Mouse (Mus musculus) stomach, embryonic 16.5 days (tissue): ENCODE results near the gene Olfr632. TPM values are rescaled to one million over a fixed set of nuclear protein-coding genes. Genes with fewer than 3 reads are reported as not detected.
"Not testable (repeated sequence)": the region's sequence is repeated elsewhere in the genome, so short reads cannot be mapped to it uniquely, and the experiment has no call there.

Experiments
- ATAC-seq: fragments of 200-750 bp; cut with Nextera tagmentation; 2 replicates; pipeline ENCODE4 v1.8.0; 2017; ENCODE audit warnings: moderate number of reproducible peaks, moderate TSS enrichment; ENCODE audit not compliant: insufficient read depth, low FRiP score
- H3K27ac ChIP-seq: fragments of 300-500 bp; sonication (generic); 2 replicates; pipeline ENCODE4 v1.5.1; 2014; ENCODE audit warnings: low read length
- H3K27me3 ChIP-seq: fragments of 300-500 bp; sonication (generic); 2 replicates; pipeline ENCODE4 v1.6.1; 2014; ENCODE audit warnings: low read length, control low read depth, mixed read lengths; ENCODE audit not compliant: control insufficient read depth, insufficient read depth
- H3K36me3 ChIP-seq: fragments of 300-500 bp; sonication (generic); 2 replicates; pipeline ENCODE4 v1.6.1; 2014; ENCODE audit warnings: low read length; ENCODE audit not compliant: control insufficient read depth, insufficient read depth
- H3K4me1 ChIP-seq: fragments of 300-500 bp; sonication (generic); 2 replicates; pipeline ENCODE4 v1.6.1; 2014; ENCODE audit warnings: low read length, control low read depth, mixed read lengths; ENCODE audit not compliant: control insufficient read depth, insufficient read depth
- H3K4me2 ChIP-seq: fragments of 300-500 bp; sonication (generic); 2 replicates; pipeline ENCODE4 v1.6.1; 2014; ENCODE audit warnings: low read depth, low read length, mixed read lengths
- H3K4me3 ChIP-seq: fragments of 300-500 bp; sonication (generic); replicated peaks from 2 replicates; pipeline ENCODE4 v1.5.1; 2014; ENCODE audit warnings: mild to moderate bottlenecking, low read length
- H3K9ac ChIP-seq: fragments of 300-500 bp; sonication (generic); 2 replicates; pipeline ENCODE4 v1.6.1; 2014; ENCODE audit warnings: low read length
- H3K9me3 ChIP-seq: fragments of 300-500 bp; sonication (generic); replicated peaks from 2 replicates; pipeline ENCODE4 v1.6.1; 2016; ENCODE audit warnings: low read length, control low read depth; ENCODE audit not compliant: control insufficient read depth
- WGBS: fragments of 180-500 bp; shearing (Covaris S2); extraction: QIAGEN DNeasy Blood & Tissue Kit; methylation state at CpG from one replicate; pipeline ENCODE4 v1.1.7; 2014; 5-methylcytosine and 5-hydroxymethylcytosine counted together
- polyA plus RNA-seq: library from polyadenylated mRNA; unstranded; fragments of >200 nt; fragmentation: Nextera tagmentation; extraction: Ambion mirVana; gene quantifications from 2 replicates; pipeline ENCODE4 v1.2.1, GENCODE M21; 2015

Gene Olfr632
- polyA plus RNA-seq, 1 experiment from 2014 or later: not detected

DNA sequence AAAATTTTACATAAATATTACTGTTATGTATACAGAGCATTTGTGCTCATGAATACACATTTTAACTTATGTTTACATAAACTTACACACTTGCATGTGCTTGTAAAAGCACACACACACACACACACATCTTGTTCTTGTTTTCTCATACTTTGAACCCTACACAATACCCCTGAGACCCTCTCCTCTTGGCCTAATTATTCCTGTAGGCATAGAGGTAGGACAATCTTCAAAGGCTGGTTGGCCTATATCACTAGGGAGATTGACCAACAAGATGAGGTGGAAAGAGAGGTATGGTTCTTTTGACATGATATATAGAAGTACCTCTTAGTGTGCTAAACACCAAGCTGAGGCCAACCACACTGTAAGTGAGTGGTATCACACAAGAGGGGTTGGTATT lies 10.0 kb downstream of the Olfr632 start, which contains the start of gene Olfr633:
Gene Olfr633, plus strand, starts transcription at position 301 of the 400 bp plus-strand sequence.
- Histone ChIP-seq H3K36me3 (no peaks in the 10 kb centered on the region), H3K4me2 (no peak within 1 kb of the TSS), H3K4me3 (no peak within 1 kb of the TSS), H3K27ac (no peak within 1 kb of the TSS), H3K27me3 (no peaks in the 10 kb centered on the region), H3K9me3 (no peaks in the 10 kb centered on the region), H3K9ac (no peak within 1 kb of the TSS), H3K4me1 (no peaks in the 10 kb centered on the region)
- no peak for ATAC-seq

DNA sequence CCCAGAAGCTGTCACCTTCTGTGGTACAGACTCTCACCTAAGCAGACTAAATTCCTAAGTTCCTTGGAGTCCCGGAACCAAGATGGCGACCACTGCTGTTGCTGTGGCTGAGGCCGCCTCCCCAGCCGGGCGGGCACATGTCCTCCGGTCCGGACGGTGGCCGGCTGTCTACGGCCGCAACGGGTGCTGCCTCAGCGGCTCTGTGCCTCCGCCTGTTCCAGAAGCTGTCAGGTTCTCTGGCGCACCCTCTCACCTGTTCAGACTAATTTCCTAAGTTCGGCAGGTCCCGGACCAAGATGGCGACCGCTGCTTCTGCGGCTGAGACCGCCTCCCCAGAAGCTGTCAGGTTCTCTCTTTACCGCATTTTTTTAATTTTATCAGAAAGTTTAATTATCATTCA lies 32.7 kb downstream of the Olfr632 start:
- WGBS: 90% methylated on average over 22 of the region's 22 CpGs
- not testable (repeated sequence) for H3K4me3 ChIP-seq, H3K36me3 ChIP-seq, H3K4me2 ChIP-seq, H3K4me1 ChIP-seq, H3K9ac ChIP-seq, ATAC-seq, H3K27ac ChIP-seq, H3K9me3 ChIP-seq, H3K27me3 ChIP-seq

DNA sequence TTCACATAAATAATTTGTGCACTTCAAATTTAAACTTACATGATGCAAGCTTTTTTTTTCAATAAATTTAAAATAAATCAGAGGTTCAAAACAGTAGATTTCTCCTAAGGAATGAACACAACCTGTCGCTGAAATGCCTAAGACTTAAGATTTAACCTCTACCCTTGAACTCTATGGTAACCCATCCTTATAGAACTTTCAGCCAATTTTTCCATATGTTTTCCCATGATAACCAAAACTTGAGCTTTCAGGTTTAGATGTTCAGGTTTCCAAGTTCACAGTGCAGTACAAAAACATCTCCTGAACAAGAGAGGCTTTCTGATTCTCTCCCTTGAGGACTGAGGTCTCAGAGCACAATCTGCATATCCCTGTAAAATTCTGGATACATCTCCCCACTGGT lies 36.7 kb downstream of the Olfr632 start, which contains the start of gene Olfr635:
Gene Olfr635, plus strand, starts transcription at position 301 of the 400 bp plus-strand sequence.
- H3K27ac ChIP-seq: no peak within 1 kb of the TSS
- no peaks in the 10 kb centered on the region for H3K36me3 ChIP-seq
- no peaks in the 10 kb centered on the region for H3K9me3 ChIP-seq
- H3K9ac ChIP-seq: no peak within 1 kb of the TSS
- H3K4me2 ChIP-seq: no peak within 1 kb of the TSS
- no peak within 1 kb of the TSS for H3K4me3 ChIP-seq
- no peaks in the 10 kb centered on the region for H3K27me3 ChIP-seq
- no peak for ATAC-seq
- no peaks in the 10 kb centered on the region for H3K4me1 ChIP-seq
- WGBS: 61% methylated on average over 1 of the region's 1 CpGs

DNA sequence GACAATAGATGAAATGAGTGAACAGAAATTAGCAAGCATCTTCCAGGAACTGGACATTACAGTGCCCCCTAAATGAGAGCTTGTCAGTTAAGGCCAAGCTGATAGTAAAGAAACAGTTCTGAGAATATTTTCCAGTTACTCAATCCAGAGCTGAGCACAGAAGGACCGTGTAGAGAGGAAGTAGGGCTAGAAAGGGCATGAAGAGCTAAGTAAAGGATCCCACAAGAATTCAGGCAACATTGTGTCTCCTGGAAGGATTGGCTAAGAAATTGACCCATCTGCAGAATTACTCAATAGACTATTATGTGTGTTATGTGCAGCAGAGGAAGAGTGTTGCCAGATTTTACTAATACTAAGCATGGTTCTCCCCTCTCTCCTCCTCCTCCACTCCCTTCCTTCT lies 37.6 kb downstream of the Olfr632 start:
- Histone ChIP-seq H3K4me1 (no peaks in the 10 kb centered on the region), H3K9ac (no peak overlapping the region), H3K27me3 (no peaks in the 10 kb centered on the region), H3K9me3 (no peaks in the 10 kb centered on the region), H3K27ac (no peak overlapping the region), H3K36me3 (no peaks in the 10 kb centered on the region), H3K4me3 (no peak overlapping the region), H3K4me2 (no peak overlapping the region)
- 61% methylated on average over 1 of the region's 1 CpGs for WGBS
- no peak for ATAC-seq

Other genes with a start within 250 kb of the Olfr632 start
- not detected in 2 replicates for gene Olfr243, start 219.7 kb upstream of the Olfr632 start, polyA plus RNA-seq
- not detected in 2 replicates for gene Olfr628, start 204.0 kb upstream of the Olfr632 start, polyA plus RNA-seq
- not detected in 2 replicates for gene Olfr629, start 189.4 kb upstream of the Olfr632 start, polyA plus RNA-seq
- not detected in 2 replicates for gene Olfr630, start 177.0 kb upstream of the Olfr632 start, polyA plus RNA-seq
- not detected in 2 replicates for gene Olfr69, start 162.8 kb upstream of the Olfr632 start, polyA plus RNA-seq
- gene Olfr68, start 154.6 kb upstream of the Olfr632 start, polyA plus RNA-seq: not detected in 2 replicates
- gene Olfr67, start 142.5 kb upstream of the Olfr632 start, polyA plus RNA-seq: not detected in 2 replicates
- 3,025 and 3,577 TPM in 2 replicates for gene Hbb-bt, start 120.4 kb upstream of the Olfr632 start, polyA plus RNA-seq
- gene Hbb-bs, start 106.3 kb upstream of the Olfr632 start, polyA plus RNA-seq: 8,981 and 9,755 TPM in 2 replicates
- gene Hbb-bh2, start 93.8 kb upstream of the Olfr632 start, polyA plus RNA-seq: not detected in 2 replicates
- 0.95 and 1.4 TPM in 2 replicates for gene Hbb-bh1, start 91.2 kb upstream of the Olfr632 start, polyA plus RNA-seq
- 35.5 and 42.6 TPM in 2 replicates for gene Hbb-y, start 81.1 kb upstream of the Olfr632 start, polyA plus RNA-seq
- gene Olfr66, start 48.1 kb upstream of the Olfr632 start, polyA plus RNA-seq: not detected in 2 replicates
- not detected in 2 replicates for gene Olfr64, start 39.9 kb upstream of the Olfr632 start, polyA plus RNA-seq
- not detected in 2 replicates for gene Olfr65, start 30.9 kb upstream of the Olfr632 start, polyA plus RNA-seq
- not detected in 2 replicates for gene Olfr631, start 5.5 kb upstream of the Olfr632 start, polyA plus RNA-seq
- gene Olfr633, start 10.1 kb downstream of the Olfr632 start, polyA plus RNA-seq: not detected in 2 replicates
- 0.01 TPM in 1 of 2 replicates, not detected in the other for gene Olfr635, start 36.8 kb downstream of the Olfr632 start, polyA plus RNA-seq
- gene Olfr638, start 64.4 kb downstream of the Olfr632 start, polyA plus RNA-seq: not detected in 2 replicates
- not detected in 2 replicates for gene Olfr639, start 83.0 kb downstream of the Olfr632 start, polyA plus RNA-seq
- gene Olfr640, start 91.2 kb downstream of the Olfr632 start, polyA plus RNA-seq: not detected in 2 replicates
- gene Olfr641, start 101.1 kb downstream of the Olfr632 start, polyA plus RNA-seq: not detected in 2 replicates
- not detected in 2 replicates for gene Olfr642, start 118.3 kb downstream of the Olfr632 start, polyA plus RNA-seq
- not detected in 2 replicates for gene 4930516K23Rik, start 127.1 kb downstream of the Olfr632 start, polyA plus RNA-seq
- not detected in 2 replicates for gene Olfr644, start 137.5 kb downstream of the Olfr632 start, polyA plus RNA-seq
- gene Olfr645, start 151.1 kb downstream of the Olfr632 start, polyA plus RNA-seq: not detected in 2 replicates
- gene Olfr646, start 170.5 kb downstream of the Olfr632 start, polyA plus RNA-seq: not detected in 2 replicates
- gene Ubqln5, start 195.5 kb downstream of the Olfr632 start, polyA plus RNA-seq: not detected in 2 replicates
- not detected in 2 replicates for gene Olfr643, start 203.1 kb downstream of the Olfr632 start, polyA plus RNA-seq
- gene Ubqln3, start 208.9 kb downstream of the Olfr632 start, polyA plus RNA-seq: not detected in 2 replicates
- not detected in 2 replicates for gene Ubqlnl, start 216.2 kb downstream of the Olfr632 start, polyA plus RNA-seq
- not detected in 2 replicates for gene Olfm5, start 230.5 kb downstream of the Olfr632 start, polyA plus RNA-seq
- 0.26 and 0.27 TPM in 2 replicates for gene Olfr648, start 249.0 kb downstream of the Olfr632 start, polyA plus RNA-seq